Mouse (Mus musculus) midbrain, embryonic 10.5 days (tissue): Measurements from ENCODE around the gene Sdc1. TPM values are rescaled to one million over a fixed set of nuclear protein-coding genes. Genes with fewer than 3 reads are reported as not detected.

ENCODE experiments used
- DNase-seq: peaks from one replicate; pipeline ENCODE4 v3.0.0-alpha.2; 2017; ENCODE audit warnings: low spot score
- H3K27ac ChIP-seq: fragments of 300-500 bp; sonication (generic); replicated peaks from 2 replicates; pipeline ENCODE4 v1.5.1; 2016; ENCODE audit warnings: mild to moderate bottlenecking
- H3K27me3 ChIP-seq: fragments of 300-500 bp; sonication (generic); 2 replicates; pipeline ENCODE4 v1.6.1; 2016; ENCODE audit warnings: low read depth, mild to moderate bottlenecking; ENCODE audit not compliant: poor library complexity, severe bottlenecking
- H3K36me3 ChIP-seq: fragments of 300-500 bp; sonication (generic); 2 replicates; pipeline ENCODE4 v1.6.1; 2016; ENCODE audit warnings: mild to moderate bottlenecking, moderate library complexity
- H3K4me1 ChIP-seq: fragments of 300-500 bp; sonication (generic); 2 replicates; pipeline ENCODE4 v1.6.1; 2016
- H3K4me3 ChIP-seq: fragments of 300-500 bp; sonication (generic); 2 replicates; pipeline ENCODE4 v1.5.1; 2016; ENCODE audit warnings: mild to moderate bottlenecking, moderate library complexity
- H3K9me3 ChIP-seq: fragments of 300-500 bp; sonication (generic); replicated peaks from 2 replicates; pipeline ENCODE4 v1.6.1; 2016; ENCODE audit warnings: mild to moderate bottlenecking
- WGBS: fragments of 180-500 bp; shearing (Covaris S2); methylation state at CpG from one replicate; pipeline ENCODE4 v1.1.7; 2016; 5-methylcytosine and 5-hydroxymethylcytosine counted together
- polyA plus RNA-seq: library from polyadenylated mRNA; unstranded; fragments of >200 nt; fragmentation: Nextera tagmentation; extraction: Ambion mirVana; gene quantifications from 2 replicates; pipeline ENCODE4 v1.2.1, GENCODE M21; 2016

Gene Sdc1
- polyA plus RNA-seq, 1 experiment from 2014 or later: 128 TPM

DNA sequence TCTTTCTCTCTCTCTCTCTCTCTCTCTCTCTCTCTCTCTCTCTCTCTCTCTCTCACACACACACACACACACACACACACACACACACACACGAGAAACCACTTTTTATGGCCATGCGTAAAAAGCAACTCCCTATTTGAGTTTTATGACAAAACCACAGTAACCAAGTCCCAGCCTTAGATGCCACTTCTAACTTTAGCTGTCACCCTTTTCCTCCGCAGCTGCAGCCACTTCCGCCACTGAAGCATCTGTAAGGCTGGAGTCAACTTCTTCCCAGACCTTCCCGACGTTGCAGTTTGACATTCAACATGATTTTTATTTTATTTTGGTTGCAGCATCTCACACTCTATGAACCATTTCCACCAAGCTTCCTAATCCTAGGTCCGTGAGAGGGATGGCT is 71.6 kb downstream of the Sdc1 start:
- no peaks in the 10 kb centered on the region for H3K36me3 ChIP-seq
- no peak for DNase-seq
- H3K9me3 ChIP-seq: no peaks in the 10 kb centered on the region
- peaks cover 15% of the 10 kb centered on the region for H3K4me1 ChIP-seq
- H3K27me3 ChIP-seq: no peaks in the 10 kb centered on the region
- 86% methylated on average over 7 of the region's 7 CpGs for WGBS
- H3K4me3 ChIP-seq: no peak overlapping the region
- no peak overlapping the region for H3K27ac ChIP-seq

Other genes with a start within 250 kb of the Sdc1 start
- not detected in 2 replicates for gene Slc7a15, start 172.3 kb upstream of the Sdc1 start, polyA plus RNA-seq
- 67.4 TPM in 2 replicates for gene Pum2, start 97.2 kb upstream of the Sdc1 start, polyA plus RNA-seq
- 144 and 174 TPM in 2 replicates for gene Laptm4a, start 150.3 kb downstream of the Sdc1 start, polyA plus RNA-seq
- 2.7 and 4.7 TPM in 2 replicates for gene Matn3, start 176.6 kb downstream of the Sdc1 start, polyA plus RNA-seq
- 24.7 and 26.8 TPM in 2 replicates for gene Wdr35, start 202.6 kb downstream of the Sdc1 start, polyA plus RNA-seq